Comparison of ENCODE assay signal across 8 mouse cellular contexts in the genomic region with DNA sequence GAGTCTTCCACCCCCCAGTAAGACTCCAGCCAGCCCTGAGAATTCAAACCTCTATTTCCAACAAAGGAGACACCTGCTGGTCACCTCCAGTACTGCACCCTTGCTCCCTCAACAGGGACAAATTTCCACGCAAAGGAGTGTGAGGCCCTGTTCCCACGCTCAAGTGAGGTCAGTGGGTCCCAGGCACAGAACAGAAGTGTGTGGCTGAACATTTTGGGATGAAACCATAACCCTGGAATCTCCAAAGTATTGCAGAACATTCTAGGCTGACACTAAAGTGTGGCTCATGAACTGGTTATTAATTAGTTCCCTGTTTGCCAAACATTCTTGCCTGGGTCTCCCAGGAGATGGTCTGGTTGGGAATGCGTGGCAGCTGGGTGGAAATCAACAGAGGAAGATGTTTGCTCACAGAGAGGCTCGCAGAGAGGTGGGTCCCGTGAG. TPM values are rescaled to one million over a fixed set of nuclear protein-coding genes. Genes with fewer than 3 reads are reported as not detected.
A peak's percentile ranks its signal among the peaks of the same experiment; 100 is the strongest.
DNase-seq lines count a peak whose midpoint lies in the region; ATAC-seq and TF ChIP-seq lines count a peak whose summit lies in the region.

No protein-coding gene starts in this region.

- peak; percentile 73 for DNase-seq in midbrain, embryonic 10.5 days (ENCODE audit: low spot score)
- peak; percentile 66 for DNase-seq in brain, adult 2 months (ENCODE audit: low read depth, low spot score)
- peak; percentile 63 for DNase-seq in forelimb bud, embryonic 11.5 days (ENCODE audit: low read depth, low spot score)
- DNase-seq in limb, embryonic 11.5 days (ENCODE audit: low spot score) = peak; percentile 83
- peak; percentile 35 to 78 for DNase-seq in thymus, postnatal 10 days (ENCODE audit: low spot score in 2 of 2)

- no peak overlapping the region for H3K4me3 ChIP-seq in midbrain, embryonic 10.5 days
- H3K4me3 ChIP-seq in midbrain, embryonic 16.5 days (ENCODE audit: low read depth, low read length) = no peak overlapping the region
- H3K4me3 ChIP-seq in intestine, embryonic 16.5 days (ENCODE audit: low read length) = no peak overlapping the region
- no peak overlapping the region for H3K4me3 ChIP-seq in limb, embryonic 11.5 days (ENCODE audit: low read depth, low read length)
- no peak overlapping the region for H3K4me3 ChIP-seq in olfactory bulb, adult 2 months (ENCODE audit: insufficient read depth, low read depth, low read length)

- H3K36me3 ChIP-seq in midbrain, embryonic 10.5 days = no peaks in the 10 kb centered on the region
- H3K36me3 ChIP-seq in midbrain, embryonic 16.5 days (ENCODE audit: control insufficient read depth, insufficient read depth, low read length) = no peaks in the 10 kb centered on the region
- no peaks in the 10 kb centered on the region for H3K36me3 ChIP-seq in intestine, embryonic 16.5 days (ENCODE audit: control insufficient read depth, insufficient read depth, low read length)
- H3K36me3 ChIP-seq in limb, embryonic 11.5 days (ENCODE audit: control insufficient read depth, insufficient read depth, low read length) = no peaks in the 10 kb centered on the region

- no peak for TF ChIP-seq POLR2A in olfactory bulb, adult 2 months (IDR thresholded peaks at IDR 0.05; ENCODE audit: insufficient read depth, low read depth, low read length)

- no peak overlapping the region for H3K9ac ChIP-seq in midbrain, embryonic 16.5 days (ENCODE audit: low read depth, low read length)
- no peak overlapping the region for H3K9ac ChIP-seq in intestine, embryonic 16.5 days (ENCODE audit: low read depth, low read length)
- no peak overlapping the region for H3K9ac ChIP-seq in limb, embryonic 11.5 days (ENCODE audit: low read length)

- WGBS in midbrain, embryonic 10.5 days = 29% methylated on average over 5 of the region's 5 CpGs
- WGBS in midbrain, embryonic 16.5 days = 19% methylated on average over 5 of the region's 5 CpGs
- 19% methylated on average over 5 of the region's 5 CpGs for WGBS in intestine, embryonic 16.5 days
- WGBS in limb, embryonic 11.5 days = 45% methylated on average over 5 of the region's 5 CpGs
- WGBS in olfactory bulb, adult 2 months = 14% methylated on average over 5 of the region's 5 CpGs

- H3K4me2 ChIP-seq in midbrain, embryonic 16.5 days (ENCODE audit: low read length) = no peak overlapping the region
- no peak overlapping the region for H3K4me2 ChIP-seq in intestine, embryonic 16.5 days (ENCODE audit: low read depth, low read length)
- H3K4me2 ChIP-seq in limb, embryonic 11.5 days (ENCODE audit: low read depth, severe bottlenecking) = no peak overlapping the region

- H3K27me3 ChIP-seq in midbrain, embryonic 10.5 days (ENCODE audit: low read depth, poor library complexity, severe bottlenecking) = no peaks in the 10 kb centered on the region
- no peaks in the 10 kb centered on the region for H3K27me3 ChIP-seq in midbrain, embryonic 16.5 days (ENCODE audit: control insufficient read depth, insufficient read depth, low read depth, low read length)
- no peaks in the 10 kb centered on the region for H3K27me3 ChIP-seq in intestine, embryonic 16.5 days (replicated peaks; ENCODE audit: control insufficient read depth, insufficient read depth, low read length)
- H3K27me3 ChIP-seq in limb, embryonic 11.5 days (ENCODE audit: control insufficient read depth, insufficient read depth, low read length) = no peaks in the 10 kb centered on the region

- peak; percentile 36; the same call in 1 of the 2 replicates for TF ChIP-seq CTCF in olfactory bulb, adult 2 months (IDR thresholded peaks at IDR 0.05; ENCODE audit: insufficient read depth, low read depth, low read length)

- H3K27ac ChIP-seq in midbrain, embryonic 10.5 days (replicated peaks) = peak overlapping the region; percentile 34; the same call in 1 of the 2 replicates
- H3K27ac ChIP-seq in midbrain, embryonic 16.5 days (ENCODE audit: low read length) = no peak overlapping the region
- H3K27ac ChIP-seq in intestine, embryonic 16.5 days (ENCODE audit: low read length) = peak overlapping the region; percentile 82
- no peak overlapping the region for H3K27ac ChIP-seq in limb, embryonic 11.5 days (replicated peaks; ENCODE audit: low read depth, low read length)
- no peak overlapping the region for H3K27ac ChIP-seq in olfactory bulb, adult 2 months (ENCODE audit: insufficient read depth, low read depth, low read length)

- H3K4me1 ChIP-seq in midbrain, embryonic 10.5 days = peaks cover 14% of the 10 kb centered on the region
- H3K4me1 ChIP-seq in midbrain, embryonic 16.5 days (ENCODE audit: control insufficient read depth, insufficient read depth, low read length) = no peaks in the 10 kb centered on the region
- peaks cover 40% of the 10 kb centered on the region for H3K4me1 ChIP-seq in intestine, embryonic 16.5 days (ENCODE audit: control insufficient read depth, insufficient read depth, low read length)
- H3K4me1 ChIP-seq in limb, embryonic 11.5 days (ENCODE audit: control insufficient read depth, insufficient read depth, low read length) = no peaks in the 10 kb centered on the region
- H3K4me1 ChIP-seq in olfactory bulb, adult 2 months (ENCODE audit: control insufficient read depth, insufficient read depth, low read length) = no peaks in the 10 kb centered on the region

- no peak for ATAC-seq in midbrain, embryonic 16.5 days
- ATAC-seq in intestine, embryonic 16.5 days = no peak
- no peak for ATAC-seq in limb, embryonic 11.5 days (ENCODE audit: insufficient number of reproducible peaks, low FRiP score, low TSS enrichment, low read depth)

- H3K9me3 ChIP-seq in midbrain, embryonic 10.5 days (replicated peaks) = no peaks in the 10 kb centered on the region
- H3K9me3 ChIP-seq in midbrain, embryonic 16.5 days (replicated peaks; ENCODE audit: control insufficient read depth, low read length, poor library complexity, severe bottlenecking) = no peaks in the 10 kb centered on the region
- no peaks in the 10 kb centered on the region for H3K9me3 ChIP-seq in intestine, embryonic 16.5 days (ENCODE audit: control insufficient read depth, low read length)
- H3K9me3 ChIP-seq in limb, embryonic 11.5 days (ENCODE audit: control insufficient read depth, low read length) = no peaks in the 10 kb centered on the region

RNA-seq across cellular contexts. Expression of gene Ripor3, which starts 6.6 kb away (rescaled TPM):
- 0.86 and 0.97 TPM in 2 replicates for polyA plus RNA-seq in midbrain, embryonic 10.5 days (2016; fragmentation: Nextera tagmentation; extraction: Ambion mirVana)
- polyA plus RNA-seq in midbrain, embryonic 16.5 days (2015; fragmentation: Nextera tagmentation; extraction: Ambion mirVana) = 0.53 and 0.58 TPM in 2 replicates
- polyA plus RNA-seq in intestine, embryonic 16.5 days (2015; fragmentation: Nextera tagmentation; extraction: Ambion mirVana) = 2.7 and 3.1 TPM in 2 replicates
- polyA plus RNA-seq in limb, embryonic 11.5 days (2014; fragmentation: Nextera tagmentation; extraction: Ambion mirVana) = 0.54 and 0.55 TPM in 2 replicates
- polyA plus RNA-seq in olfactory bulb, adult 2 months (2012; ENCODE audit: insufficient read depth, insufficient read length, low replicate concordance, missing spikeins) = not detected in 2 replicates

Comparison
In these comparisons a context has a peak if more than half of its experiments do, and no peak if none do; other contexts are left out.
1. H3K27ac ChIP-seq: peak in midbrain, embryonic 10.5 days (single experiment) and intestine, embryonic 16.5 days (single experiment); none in midbrain, embryonic 16.5 days (single experiment), limb, embryonic 11.5 days (single experiment) and olfactory bulb, adult 2 months (single experiment).
2. Peak in every context shown above with its lines, with median percentiles within 50 percentile points of each other: DNase-seq.